Mouse (Mus musculus) spleen, embryonic (tissue): ENCODE data around the gene Krt8.

Experiments
- CTCF ChIA-PET: fragments of 350-600 bp; sonication (Branson Sonifier 250); formaldehyde crosslinking; loops from one replicate; lab custom pipeline; 2022; lab: Charles Lee

Krt8 gene

DNA sequence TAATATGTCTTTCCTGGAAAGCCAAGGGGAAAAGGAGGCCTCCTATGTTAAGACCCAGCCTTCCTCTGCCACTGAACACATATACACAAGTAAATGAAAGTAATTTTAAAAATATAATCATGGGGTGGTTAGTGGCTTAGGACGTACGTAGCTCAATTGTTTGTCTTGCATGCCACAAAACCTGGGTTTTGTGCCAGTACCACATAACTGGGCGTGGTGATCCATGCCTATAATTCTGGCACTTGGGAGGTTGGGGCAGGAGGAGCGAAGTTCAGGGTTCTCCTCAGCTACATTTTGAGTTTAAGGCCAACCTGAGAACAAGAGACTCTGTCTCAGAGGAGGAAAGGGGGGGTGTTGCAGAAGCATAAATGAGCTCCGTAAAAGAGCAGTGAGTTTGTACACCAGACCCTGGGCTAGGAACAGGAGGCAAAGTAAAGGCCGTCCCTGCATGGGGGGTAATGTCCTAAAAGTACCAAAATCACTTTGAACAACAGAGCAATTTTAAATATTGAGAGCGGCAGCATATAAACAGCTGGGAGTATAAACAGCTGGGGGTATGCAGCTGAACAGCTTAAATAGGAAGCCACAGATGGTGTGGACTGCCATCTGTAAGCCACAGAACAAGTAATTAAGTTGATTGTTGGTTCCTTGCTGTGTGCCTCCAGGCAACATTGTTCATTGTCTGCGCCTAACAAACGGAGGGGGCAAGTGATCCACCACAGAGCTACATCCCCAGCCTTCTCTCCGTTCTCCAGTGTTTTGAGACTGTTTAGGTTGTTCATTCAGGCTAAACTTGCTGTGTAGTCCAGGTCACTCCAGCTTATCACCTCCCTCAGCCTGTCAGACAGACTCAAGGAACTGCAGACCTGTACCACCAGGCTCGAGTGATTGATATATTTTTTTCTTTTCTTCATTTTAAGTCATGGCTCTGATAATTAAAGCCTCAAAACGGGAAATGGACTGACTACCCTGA is 3.1 kb upstream of the Krt8 start:
- CTCF ChIA-PET, result no interaction called here

DNA sequence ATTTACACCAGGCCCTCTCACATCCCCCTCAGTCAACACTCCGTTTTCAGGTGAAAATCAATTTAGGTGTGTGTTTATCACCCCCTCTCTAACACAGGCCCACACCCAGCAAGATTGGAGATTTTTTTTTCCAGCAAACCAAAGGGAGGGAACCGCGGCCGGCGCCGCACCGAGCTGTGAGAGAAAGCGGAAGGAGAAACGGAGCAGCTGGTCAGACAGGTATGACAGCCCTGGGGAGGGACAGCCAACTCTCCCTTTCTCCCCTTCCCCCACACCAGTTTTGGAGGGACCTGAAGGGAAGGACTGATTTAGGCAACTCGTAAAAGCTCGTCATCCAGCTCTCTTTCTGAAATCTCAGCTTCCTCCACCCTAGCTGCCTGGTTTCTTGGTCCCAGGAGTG is 2.0 kb upstream of the Krt8 start:
- CTCF ChIA-PET, result no interaction called here

DNA sequence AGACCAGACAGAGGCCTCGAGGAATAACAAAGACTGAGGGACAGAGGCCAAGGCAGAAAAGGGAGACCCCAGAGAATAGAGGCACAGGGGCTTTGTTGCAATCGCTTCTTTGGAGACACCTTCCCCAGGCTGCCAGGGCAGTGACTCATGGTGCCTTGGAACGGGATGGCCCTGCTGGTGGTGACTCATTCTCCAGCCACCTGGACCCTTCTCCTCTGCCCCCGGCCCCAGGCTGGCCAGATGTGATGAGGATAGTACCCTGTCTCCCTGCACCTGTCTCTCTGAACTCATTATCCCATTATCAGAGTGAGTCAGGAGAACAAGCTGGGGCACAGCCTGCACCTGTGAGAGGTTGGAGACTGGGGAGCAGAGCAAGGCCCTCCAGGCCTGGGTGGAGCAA is 1.0 kb upstream of the Krt8 start:
- CTCF ChIA-PET, result no interaction called here

DNA sequence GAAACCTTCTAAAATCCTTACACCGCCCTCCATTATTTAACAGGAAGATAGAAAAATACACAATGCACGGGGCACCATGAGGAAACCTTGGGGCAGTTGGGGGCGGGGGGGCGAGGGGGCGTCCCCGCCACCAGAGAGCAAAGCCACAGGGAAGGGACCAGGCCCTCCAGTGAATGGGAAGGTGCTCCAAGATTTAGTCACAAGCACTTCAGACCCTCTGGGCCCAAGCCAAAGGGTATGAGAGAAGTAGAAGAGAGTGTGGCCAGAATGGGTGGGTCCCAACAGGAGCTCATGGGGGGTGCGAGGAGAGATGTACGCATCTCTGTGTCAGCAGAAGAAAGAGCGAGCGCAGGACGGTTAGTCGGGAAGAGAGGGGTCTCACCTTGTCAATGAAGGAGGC is 766 bp downstream of the Krt8 start:
- CTCF ChIA-PET, result no interaction called here

DNA sequence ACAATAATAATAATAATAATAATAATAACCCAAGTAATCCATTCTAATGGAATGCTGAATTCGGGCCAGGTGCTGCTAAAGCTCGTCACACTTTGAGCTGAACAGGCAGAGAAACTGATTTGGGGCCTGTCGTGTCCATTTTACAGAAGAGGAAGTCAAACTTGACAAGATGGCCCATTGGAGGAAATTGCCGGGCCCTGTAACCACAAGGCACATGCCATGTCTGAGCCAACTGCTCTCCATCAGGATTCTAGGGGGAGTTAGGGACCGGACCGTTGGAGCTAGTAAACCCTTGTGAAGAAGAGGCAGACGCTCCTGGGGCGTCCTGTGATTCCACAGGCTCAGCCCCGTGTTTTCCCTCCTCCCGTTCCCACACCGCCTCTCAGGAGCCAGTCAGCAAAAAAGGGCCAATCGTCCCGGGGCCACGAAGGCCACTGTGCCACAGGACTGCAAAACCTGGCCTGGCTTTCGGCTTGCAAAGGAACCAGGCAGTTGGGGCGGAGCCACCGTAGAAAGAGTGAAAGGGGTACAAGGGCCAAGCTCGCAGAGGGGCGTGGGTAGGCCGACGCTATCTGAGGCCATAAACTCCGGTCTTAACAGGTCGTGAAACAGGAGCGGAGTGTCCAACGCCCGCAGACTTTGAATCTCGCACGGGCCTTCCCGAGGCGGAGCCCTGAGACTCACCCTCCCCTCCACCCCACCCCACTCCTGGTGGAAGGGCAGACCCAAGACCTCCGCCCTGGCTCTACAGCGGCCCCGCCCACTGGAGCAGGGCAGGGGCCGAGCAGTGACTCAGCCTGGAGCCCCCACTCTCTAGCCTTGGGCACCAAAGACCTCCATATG is 1.4 kb downstream of the Krt8 start:
- CTCF ChIA-PET, result no interaction called here

DNA sequence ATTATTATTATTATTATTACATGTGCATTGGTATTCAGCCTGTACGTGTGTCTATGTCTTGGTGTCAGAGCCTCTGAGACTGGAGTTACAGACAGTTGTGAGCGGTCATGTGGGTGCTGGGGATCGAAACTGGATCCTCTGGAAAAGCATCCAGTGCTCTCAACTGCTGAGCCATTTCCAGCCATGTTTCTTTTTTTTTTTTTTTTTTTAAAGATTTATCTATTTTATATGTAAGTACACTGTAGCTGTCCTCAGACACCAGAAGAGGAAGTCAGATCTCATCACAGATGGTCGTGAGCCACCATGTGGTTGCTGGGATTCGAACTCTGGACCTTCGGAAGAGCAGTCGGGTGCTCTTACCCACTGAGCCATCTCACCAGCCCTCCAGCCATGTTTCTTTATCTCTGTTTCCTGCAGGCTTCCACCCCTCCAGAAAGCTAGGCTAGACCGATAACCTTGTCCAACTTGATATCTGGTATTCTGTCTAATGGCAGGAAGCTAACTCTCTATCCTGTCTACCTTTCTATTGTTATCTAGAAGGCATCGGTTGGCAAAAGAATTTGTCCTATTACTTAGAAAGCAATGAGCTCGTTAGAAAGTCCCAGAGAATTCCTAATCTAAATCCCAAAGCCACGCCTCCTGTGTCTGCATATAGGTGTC is 4.5 kb downstream of the Krt8 start:
- CTCF ChIA-PET, result no interaction called here

DNA sequence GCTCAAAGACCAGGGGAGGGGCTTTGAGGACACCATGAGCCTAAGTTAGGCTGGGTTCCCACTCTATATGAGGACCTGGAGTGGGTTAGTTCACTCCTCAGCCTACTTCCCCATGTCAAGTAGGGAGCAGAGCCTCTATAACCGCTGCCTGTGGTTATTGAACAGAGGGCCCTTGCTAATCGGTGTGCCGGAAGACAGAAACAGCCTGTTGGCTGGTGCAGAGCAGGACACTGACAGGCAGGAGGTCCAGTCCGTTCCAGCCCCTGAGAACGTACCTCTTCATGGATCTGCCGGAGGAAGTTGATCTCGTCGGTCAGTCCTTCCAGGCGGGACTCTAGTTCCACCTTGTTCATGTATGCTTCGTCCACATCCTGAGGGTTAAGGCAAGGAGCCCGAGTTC is 5.1 kb downstream of the Krt8 start:
- CTCF ChIA-PET, result no interaction called here

DNA sequence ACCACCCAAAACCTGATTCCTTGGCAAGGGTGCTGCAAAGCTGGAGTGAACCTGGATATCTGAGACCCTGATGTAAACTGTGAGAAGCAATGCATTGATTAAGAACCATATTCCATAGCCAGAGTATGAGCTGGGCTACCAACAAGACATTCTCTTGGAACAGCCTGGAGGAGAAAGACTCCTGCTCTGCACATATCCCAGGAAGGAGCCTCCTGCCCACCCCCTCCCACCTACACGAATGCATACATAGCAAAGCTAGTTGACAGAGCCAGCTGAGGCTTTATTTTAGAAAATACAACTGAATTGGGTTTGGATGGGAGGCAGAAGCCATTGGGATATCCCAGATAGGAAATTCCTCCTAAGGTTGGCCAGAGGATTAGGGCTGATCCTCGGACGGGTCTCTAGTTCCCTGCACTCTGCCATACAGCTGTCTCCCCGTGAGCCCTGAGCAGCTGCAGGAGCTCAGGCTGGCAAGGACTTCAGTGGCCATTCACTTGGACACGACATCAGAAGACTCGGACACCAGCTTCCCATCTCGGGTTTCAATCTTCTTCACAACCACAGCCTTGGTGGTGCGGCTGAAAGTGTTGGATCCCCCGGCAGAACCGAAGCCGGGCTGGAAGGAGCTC is 7.7 kb downstream of the Krt8 start:
- CTCF ChIA-PET, result interaction anchor here (0.9 kb wide), 1 partner anchor 61 kb away, joined by 3 read pairs; no protein-coding TSS in a partner anchor

DNA sequence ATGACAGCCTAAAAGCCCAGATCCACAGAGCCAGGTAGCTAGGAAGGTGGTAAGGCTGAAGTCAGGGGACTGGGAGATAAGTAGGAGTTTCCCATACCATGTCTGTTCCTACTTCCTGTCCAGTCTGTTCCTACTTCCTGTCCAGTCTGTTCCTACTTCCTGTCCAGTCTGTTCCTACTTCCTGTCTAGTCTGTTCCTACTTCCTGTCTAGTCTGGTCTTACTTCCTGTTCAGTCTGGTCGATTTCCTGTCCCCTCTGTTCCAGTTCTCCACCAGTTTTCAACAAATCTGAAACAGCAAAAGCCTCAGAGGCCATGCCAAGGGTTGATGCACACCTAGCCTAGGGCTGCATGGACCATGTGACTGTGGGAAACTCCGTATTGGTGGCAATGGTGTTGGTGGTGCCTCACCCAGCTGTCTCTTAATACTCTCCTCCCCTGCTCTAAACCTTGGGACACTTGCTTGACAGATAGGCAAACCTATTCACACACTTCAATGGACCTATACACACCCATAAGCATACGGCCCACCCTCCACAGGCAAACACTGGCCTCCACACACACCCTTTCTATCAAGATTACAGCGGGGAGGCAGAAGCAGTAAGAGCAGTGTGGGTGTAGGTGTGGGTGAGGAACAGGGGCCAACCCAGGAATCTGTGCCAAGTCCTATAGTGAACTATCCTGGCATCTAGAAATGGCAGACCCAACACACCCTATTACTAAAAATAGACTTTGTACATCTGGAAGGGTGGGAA is 8.6 kb downstream of the Krt8 start:
- CTCF ChIA-PET, result interaction anchor here (0.6 to 0.9 kb wide), 2 partner anchors 11 to 62 kb away, joined by 3 read pairs; no protein-coding TSS in a partner anchor

DNA sequence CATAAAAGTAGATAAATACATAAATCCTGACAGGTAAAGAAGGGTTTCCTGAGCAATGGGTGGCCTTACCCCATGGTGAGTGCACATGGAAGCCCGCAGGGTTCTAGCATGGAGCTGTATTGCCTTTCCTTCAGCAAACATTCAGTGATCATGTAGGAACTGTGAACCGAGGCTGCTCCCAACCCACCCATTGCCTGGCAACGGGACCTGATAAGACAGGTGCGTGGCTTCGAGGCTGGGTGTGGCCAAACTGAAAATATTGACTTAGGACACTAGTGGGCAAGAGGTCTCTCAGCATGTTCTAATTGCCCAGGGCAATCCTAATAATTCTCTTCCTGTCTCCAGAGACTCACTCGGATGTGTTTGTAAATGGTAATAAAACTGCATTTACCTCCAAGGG is 9.9 kb downstream of the Krt8 start:
- CTCF ChIA-PET, result interaction anchor here (0.6 to 0.7 kb wide), 2 partner anchors 177 to 496 kb away, joined by 3 to 4 read pairs; no protein-coding TSS in a partner anchor

DNA sequence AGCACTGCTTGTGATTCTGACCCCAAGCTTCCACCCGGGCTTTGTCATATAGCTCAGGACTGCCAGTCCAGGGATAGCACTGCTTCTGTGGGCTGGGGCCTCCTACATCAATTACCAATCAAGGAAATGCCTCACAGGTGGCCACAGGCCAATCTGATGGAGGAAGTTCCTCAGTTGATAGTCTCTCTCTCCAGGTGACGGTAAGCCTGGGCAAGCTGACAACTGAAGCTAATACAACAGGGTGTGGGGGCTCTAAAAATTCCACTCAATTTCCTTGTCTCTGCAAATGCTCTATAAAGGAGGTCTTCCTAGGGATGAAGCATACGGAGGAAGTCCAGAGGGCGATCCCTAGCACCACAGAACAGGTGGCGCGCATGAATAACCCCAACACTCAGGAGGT is 13.3 kb downstream of the Krt8 start:
- CTCF ChIA-PET, result no interaction called here

DNA sequence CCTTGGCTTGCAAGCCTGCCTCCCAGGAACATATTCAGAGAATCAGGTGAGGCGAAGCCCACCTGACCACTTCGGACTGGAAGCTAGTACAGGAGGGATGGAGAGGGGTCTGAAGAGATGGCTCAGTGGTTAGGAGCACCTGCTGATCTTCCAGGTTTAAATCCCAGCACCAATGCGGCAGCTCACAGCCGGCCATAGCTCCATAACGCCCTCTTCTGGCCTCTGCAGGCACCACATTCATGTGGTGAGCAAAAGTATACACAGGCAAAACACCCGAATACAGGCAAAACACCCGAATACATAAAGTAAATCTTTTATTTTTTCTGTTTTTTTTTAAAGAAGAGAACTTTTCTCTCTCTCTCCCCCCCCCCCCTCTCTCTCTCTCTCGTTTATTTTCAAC is 15.6 kb downstream of the Krt8 start:
- CTCF ChIA-PET, result interaction anchor here (0.9 to 1.5 kb wide), 3 partner anchors 74 to 82 kb away, joined by 3 to 25 read pairs (median 3); no protein-coding TSS in a partner anchor

DNA sequence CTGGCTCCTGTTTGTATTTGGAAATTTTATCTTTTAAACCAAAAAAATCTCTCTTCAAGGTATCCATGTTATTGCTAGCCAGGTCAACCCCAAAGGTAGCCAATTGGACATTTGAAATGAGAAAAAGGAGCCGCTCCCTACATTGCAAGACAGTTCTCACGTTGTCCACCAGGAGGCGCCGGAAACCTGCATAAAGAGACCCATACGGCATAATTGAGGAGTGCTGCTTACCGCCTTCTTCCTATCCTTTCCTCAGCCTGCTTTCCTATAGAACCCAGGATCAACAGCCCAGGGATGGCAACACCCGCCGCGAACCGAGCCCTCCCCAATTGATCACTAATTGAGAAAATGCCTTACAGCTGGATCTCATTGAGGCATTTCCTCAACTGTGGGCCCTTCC is 16.2 kb downstream of the Krt8 start:
- CTCF ChIA-PET, result interaction anchor here (1.1 to 1.5 kb wide), 2 partner anchors 75 to 77 kb away, joined by 3 to 25 read pairs; no protein-coding TSS in a partner anchor

DNA sequence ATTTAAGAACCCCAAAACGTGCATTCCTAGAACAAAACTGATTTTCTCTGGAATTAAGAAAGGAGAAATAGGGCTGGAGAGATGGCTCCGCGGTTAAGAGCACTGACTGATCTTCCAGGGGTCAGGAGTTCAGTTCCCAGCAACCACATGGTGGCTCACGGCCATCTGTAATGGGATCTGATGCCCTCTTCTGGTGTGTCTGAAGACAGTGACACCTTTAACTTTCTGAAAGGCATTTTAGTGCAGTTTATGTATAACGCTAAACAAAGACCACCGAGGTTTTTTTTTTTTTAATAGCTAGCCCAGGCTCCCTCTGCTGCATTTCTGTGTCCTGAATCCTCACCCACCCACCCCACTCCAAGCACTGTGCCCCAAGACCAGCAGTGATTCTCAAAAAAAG is 19.5 kb downstream of the Krt8 start:
- CTCF ChIA-PET, result interaction anchor here (0.7 to 1.4 kb wide), 3 partner anchors 10 to 81 kb away, joined by 3 to 8 read pairs (median 3); no protein-coding TSS in a partner anchor

DNA sequence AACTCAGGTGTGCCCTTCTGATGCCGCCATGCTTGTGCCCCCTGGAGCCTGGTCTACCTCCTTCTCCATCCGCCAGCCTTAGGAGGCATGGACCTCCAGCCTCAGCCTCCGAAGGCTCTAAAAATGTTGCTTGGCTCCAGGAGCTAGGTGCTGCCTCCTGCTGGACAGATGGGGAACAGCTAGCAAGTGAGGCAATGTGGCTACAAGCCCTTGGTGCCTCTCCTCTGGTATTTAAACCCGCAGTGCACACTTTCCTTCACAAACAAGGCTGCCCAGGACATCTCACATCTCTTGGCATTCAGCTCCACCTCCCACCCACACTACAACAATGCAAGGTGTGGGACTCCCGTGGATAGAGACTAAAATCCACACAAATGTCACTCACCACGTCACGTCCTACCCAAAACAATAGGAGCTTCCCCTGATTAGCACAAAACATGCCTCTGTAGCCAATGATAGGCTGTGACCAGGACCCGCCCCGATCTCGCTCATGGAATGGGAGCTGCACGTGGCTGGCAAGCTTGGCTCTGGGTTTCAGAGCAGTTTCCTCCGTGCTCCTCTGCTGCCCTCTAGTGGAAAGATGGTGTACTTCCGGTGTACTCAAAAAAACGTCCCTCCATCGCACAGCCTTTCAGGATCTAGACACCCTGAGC is 20.2 kb downstream of the Krt8 start:
- CTCF ChIA-PET, result interaction anchor here (0.5 to 1.4 kb wide), 4 partner anchors 10 to 239 kb away, joined by 3 to 8 read pairs (median 4); no protein-coding TSS in a partner anchor

DNA sequence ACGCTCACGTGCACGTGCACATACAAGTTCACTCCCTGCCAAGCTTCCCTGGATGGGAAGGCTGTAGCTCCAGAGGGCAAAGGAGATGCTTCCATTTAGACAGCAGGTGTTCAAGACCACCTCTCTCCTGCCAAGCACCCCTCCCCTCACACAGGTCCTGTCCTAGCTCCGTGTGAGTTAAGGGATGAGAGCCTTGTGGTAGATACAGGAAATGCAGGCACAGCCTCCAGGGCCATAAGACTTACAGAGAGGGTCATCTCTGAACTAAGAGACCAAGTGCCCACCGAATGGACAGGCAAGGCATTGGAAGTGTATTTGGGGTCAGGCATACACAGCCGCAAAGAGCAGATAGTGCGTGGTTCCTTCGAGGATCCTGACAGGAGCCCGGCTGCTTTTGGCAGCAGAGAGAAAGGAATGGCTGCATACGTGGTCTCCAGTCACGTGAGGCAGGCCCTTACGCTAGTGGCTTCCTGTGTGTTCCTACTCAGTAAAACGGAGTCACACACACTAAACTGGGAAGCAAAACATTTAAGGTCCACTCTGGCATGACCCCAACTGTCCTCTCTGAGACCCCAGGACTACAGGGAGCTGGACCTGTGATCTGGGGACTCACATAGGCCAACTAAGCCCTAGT is 20.9 kb downstream of the Krt8 start:
- CTCF ChIA-PET, result interaction anchor here (1.4 kb wide), 2 partner anchors 10 to 82 kb away, joined by 3 to 8 read pairs; no protein-coding TSS in a partner anchor

DNA sequence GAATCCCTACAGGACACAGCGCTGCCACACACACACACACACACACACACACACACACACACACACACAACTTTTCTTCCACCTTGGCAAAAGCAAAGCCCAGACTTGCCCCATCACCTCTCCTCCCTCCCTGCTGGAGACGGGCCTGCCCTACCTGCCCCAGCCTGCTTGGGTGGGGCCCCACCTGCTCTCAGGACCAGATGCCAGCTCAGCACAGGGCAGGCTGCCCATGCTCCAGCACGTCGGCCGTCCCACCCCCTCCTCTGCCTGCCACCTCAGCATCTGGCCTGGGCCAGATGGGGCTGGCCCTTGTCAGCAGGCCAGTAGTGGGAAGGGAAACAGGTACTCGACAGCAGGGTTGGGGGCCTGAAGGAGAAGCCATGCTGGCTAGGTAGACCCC is 23.4 kb downstream of the Krt8 start:
- CTCF ChIA-PET, result no interaction called here

DNA sequence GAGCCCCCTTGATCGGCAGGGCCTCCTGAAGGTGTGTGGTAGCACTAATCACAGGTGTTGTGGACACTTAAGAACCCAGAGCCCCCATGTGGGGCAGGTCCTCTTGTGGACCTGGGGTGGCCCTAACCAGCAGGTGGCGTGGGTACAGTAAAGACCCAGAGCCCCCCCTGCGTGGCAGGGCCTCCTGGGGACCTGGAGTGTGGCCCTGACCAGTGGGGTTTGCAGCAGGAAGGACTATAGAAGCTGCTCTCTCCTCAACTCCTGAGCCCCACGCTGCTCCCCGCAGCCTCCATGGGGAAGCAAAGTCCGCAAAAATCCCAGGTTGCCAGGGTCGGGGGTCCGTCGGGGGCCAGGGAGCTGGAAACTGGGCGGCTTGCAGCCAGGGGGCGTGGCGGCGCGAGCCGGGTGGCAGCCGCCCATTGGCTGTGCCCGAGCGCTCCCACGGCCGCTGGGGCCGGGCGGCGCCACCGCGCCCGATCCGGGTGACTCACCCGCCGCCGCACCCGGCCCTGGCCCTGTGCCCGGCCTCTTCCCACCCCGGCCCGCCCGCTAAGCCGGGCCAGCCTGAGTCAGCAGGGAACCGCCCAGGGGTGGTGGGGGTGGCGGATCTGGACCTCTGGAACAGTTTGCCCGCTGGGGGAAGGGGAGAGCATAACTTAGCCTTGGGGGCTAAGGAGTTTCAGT is 27.1 kb downstream of the Krt8 start:
- CTCF ChIA-PET, result no interaction called here
